In genomic region chr4:138505171-138505870, GRCm38 (mm10) we compare ENCODE assay signal across 8 mouse cellular contexts. TPM values are rescaled to one million over a fixed set of nuclear protein-coding genes. Genes with fewer than 3 reads are reported as not detected.
DNase-seq lines count a peak whose midpoint lies in the region; ATAC-seq and TF ChIP-seq lines count a peak whose summit lies in the region.

No protein-coding gene starts in this region.

- H3K4me1 ChIP-seq in embryonic facial prominence, embryonic 11.5 days (ENCODE audit: control insufficient read depth, insufficient read depth, low read length), result 0 out of 2 replicates have a peak, but pooled peaks cover 2% of the 10 kb centered on the region
- H3K4me1 ChIP-seq in kidney, adult 2 months (ENCODE audit: control insufficient read depth, insufficient read depth, low read length), result no peaks in the 10 kb centered on the region
- peaks cover 23% of the 10 kb centered on the region for H3K4me1 ChIP-seq in midbrain, embryonic 12.5 days

- H3K9me3 ChIP-seq in embryonic facial prominence, embryonic 11.5 days (replicated peaks; ENCODE audit: control insufficient read depth, low read length), result no peaks in the 10 kb centered on the region
- no peaks in the 10 kb centered on the region for H3K9me3 ChIP-seq in midbrain, embryonic 12.5 days

- H3K4me2 ChIP-seq in embryonic facial prominence, embryonic 11.5 days (ENCODE audit: low read depth, low read length), result peak overlapping the region; percentile 10; the same call in 1 of the 2 replicates
- H3K4me2 ChIP-seq in midbrain, embryonic 12.5 days (replicated peaks), result peak overlapping the region; percentile 50

- no peaks in the 10 kb centered on the region for H3K27me3 ChIP-seq in Patski
- peaks cover 6% of the 10 kb centered on the region for H3K27me3 ChIP-seq in embryonic facial prominence, embryonic 11.5 days (ENCODE audit: control insufficient read depth, insufficient read depth, low read length)
- H3K27me3 ChIP-seq in kidney, adult 2 months (replicated peaks; ENCODE audit: control insufficient read depth, insufficient read depth, low read length), result no peaks in the 10 kb centered on the region
- H3K27me3 ChIP-seq in midbrain, embryonic 12.5 days, result peaks cover 12% of the 10 kb centered on the region

- WGBS in embryonic facial prominence, embryonic 11.5 days, result 3% methylated on average over 10 of the region's 10 CpGs
- WGBS in kidney, adult 2 months, result 20% methylated on average over 10 of the region's 10 CpGs
- WGBS in midbrain, embryonic 12.5 days, result 4% methylated on average over 10 of the region's 10 CpGs

- TF ChIP-seq POLR2A in kidney, adult 2 months (IDR thresholded peaks at IDR 0.05; ENCODE audit: low read depth, low read length), result no peak

- no peak overlapping the region for H3K9ac ChIP-seq in embryonic facial prominence, embryonic 11.5 days (replicated peaks; ENCODE audit: low read length)
- H3K9ac ChIP-seq in midbrain, embryonic 12.5 days (replicated peaks), result peak overlapping the region; percentile 39; the same call in 1 of the 2 replicates

- H3K27ac ChIP-seq in embryonic facial prominence, embryonic 11.5 days (replicated peaks; ENCODE audit: low read depth, low read length), result no peak overlapping the region
- H3K27ac ChIP-seq in kidney, adult 2 months (ENCODE audit: insufficient read depth, low read depth, low read length), result no peak overlapping the region
- peak overlapping the region; percentile 84 for H3K27ac ChIP-seq in midbrain, embryonic 12.5 days (replicated peaks)

- in situ Hi-C loops in Patski (cut with MboI; ENCODE audit: low pct_unique_long_range_greater_than_20kb), result loop anchor here (5.0 kb wide), 1 partner anchor 43 kb away; no protein-coding TSS in a partner anchor

- POLR2A ChIA-PET in Patski (lab: Charles Lee), result no interaction called here

- CTCF ChIA-PET in Patski (lab: Charles Lee), result interaction anchor here (0.7 to 2.4 kb wide), 5 partner anchors 46 to 58 kb away, joined by 3 to 11 read pairs (median 4); no protein-coding TSS in a partner anchor

- DNase-seq in layer of hippocampus, postnatal 10 days (ENCODE audit: low spot score in 2 of 2), result peak; percentile 82 to 85
- DNase-seq in layer of hippocampus, adult 9-11 months, result no peak
- no peak for DNase-seq in Patski (ENCODE audit: low read depth, low spot score)
- DNase-seq in embryonic facial prominence, embryonic 11.5 days (ENCODE audit: low spot score), result peak; percentile 40
- DNase-seq in kidney, adult 2 months, result peak; percentile 45
- no peak for DNase-seq in frontal cortex, postnatal 14 days (ENCODE audit: low spot score in 2 of 2)

- H3K4me3 ChIP-seq in embryonic facial prominence, embryonic 11.5 days (ENCODE audit: low read depth, low read length), result no peak overlapping the region
- no peak overlapping the region for H3K4me3 ChIP-seq in kidney, adult 2 months (ENCODE audit: insufficient read depth, low read depth, low read length)
- H3K4me3 ChIP-seq in midbrain, embryonic 12.5 days, result 0 out of 2 replicates have a peak overlapping the region, but pooled peaks have one; percentile 19

- peak; percentile 77 for TF ChIP-seq CTCF in Patski (IDR thresholded peaks at IDR 0.05)
- TF ChIP-seq CTCF in kidney, adult 2 months (conservative IDR thresholded peaks at IDR 0.05; ENCODE audit: insufficient read depth, insufficient read length, low read depth, low read length), result peak; percentile 70

- ATAC-seq in Patski, result no peak
- ATAC-seq in embryonic facial prominence, embryonic 11.5 days (replicated peaks; ENCODE audit: insufficient number of reproducible peaks, low FRiP score, low TSS enrichment, low read depth), result peak; percentile 44; the same call in 1 of the 2 replicates
- peak; percentile 77 for ATAC-seq in midbrain, embryonic 12.5 days (ENCODE audit: low FRiP score, low read depth)
- no peak for ATAC-seq in megakaryocyte-erythroid progenitor cell, adult 5-6 weeks (replicated peaks; ENCODE audit: low FRiP score, low TSS enrichment, poor library complexity, severe bottlenecking)

- no peaks in the 10 kb centered on the region for H3K36me3 ChIP-seq in embryonic facial prominence, embryonic 11.5 days (replicated peaks; ENCODE audit: control insufficient read depth, insufficient read depth, low read depth, low read length)
- H3K36me3 ChIP-seq in kidney, adult 2 months (ENCODE audit: control insufficient read depth, insufficient read depth, low read length), result no peaks in the 10 kb centered on the region
- no peaks in the 10 kb centered on the region for H3K36me3 ChIP-seq in midbrain, embryonic 12.5 days

RNA-seq across cellular contexts. Expression of gene Camk2n1, which starts 51.2 kb away (rescaled TPM):
- total RNA-seq in layer of hippocampus, postnatal 10 days (2021), result 100 to 1,000 TPM; 161 to 168 TPM
- polyA plus RNA-seq in Patski (2021), result 21.9 TPM
- polyA plus RNA-seq in embryonic facial prominence, embryonic 11.5 days (2014; fragmentation: Nextera tagmentation; extraction: Ambion mirVana), result 2.4 and 2.7 TPM in 2 replicates
- polyA plus RNA-seq in kidney, adult 2 months (2012; rRNA removed), result 39.6 and 40.1 TPM in 2 replicates
- 9.0 and 9.8 TPM in 2 replicates for polyA plus RNA-seq in midbrain, embryonic 12.5 days (2016; fragmentation: Nextera tagmentation; extraction: Ambion mirVana)
- not detected in 2 replicates for total RNA-seq in megakaryocyte-erythroid progenitor cell, adult 5-6 weeks (2014; fragmentation: Nextera tagmentation)
- 0.05 TPM in 1 of 2 replicates, not detected in the other for total RNA-seq in megakaryocyte-erythroid progenitor cell, adult 5-6 weeks (2017)

Comparison
In these comparisons a context has a peak if more than half of its experiments do, and no peak if none do; other contexts are left out.
1. DNase-seq: peak in layer of hippocampus, postnatal 10 days (2 of 2), embryonic facial prominence, embryonic 11.5 days (single experiment) and kidney, adult 2 months (single experiment); none in layer of hippocampus, adult 9-11 months (single experiment), Patski (single experiment) and frontal cortex, postnatal 14 days (0 of 2).
2. ATAC-seq: peak in embryonic facial prominence, embryonic 11.5 days (single experiment) and midbrain, embryonic 12.5 days (single experiment); none in Patski (single experiment) and megakaryocyte-erythroid progenitor cell, adult 5-6 weeks (single experiment).